Mouse (Mus musculus) cerebellum, postnatal 25 days (tissue): ENCODE data around the gene Ipmk.
"Not testable (repeated sequence)": the region's sequence is repeated elsewhere in the genome, so short reads cannot be mapped to it uniquely, and the experiment has no call there.

Source experiments
- DNase-seq, 2 experiments: peaks; one replicate each; pipeline ENCODE4 v3.0.0; 2021; ENCODE audit warnings: mixed read lengths in 2 of 2

Gene Ipmk

DNA sequence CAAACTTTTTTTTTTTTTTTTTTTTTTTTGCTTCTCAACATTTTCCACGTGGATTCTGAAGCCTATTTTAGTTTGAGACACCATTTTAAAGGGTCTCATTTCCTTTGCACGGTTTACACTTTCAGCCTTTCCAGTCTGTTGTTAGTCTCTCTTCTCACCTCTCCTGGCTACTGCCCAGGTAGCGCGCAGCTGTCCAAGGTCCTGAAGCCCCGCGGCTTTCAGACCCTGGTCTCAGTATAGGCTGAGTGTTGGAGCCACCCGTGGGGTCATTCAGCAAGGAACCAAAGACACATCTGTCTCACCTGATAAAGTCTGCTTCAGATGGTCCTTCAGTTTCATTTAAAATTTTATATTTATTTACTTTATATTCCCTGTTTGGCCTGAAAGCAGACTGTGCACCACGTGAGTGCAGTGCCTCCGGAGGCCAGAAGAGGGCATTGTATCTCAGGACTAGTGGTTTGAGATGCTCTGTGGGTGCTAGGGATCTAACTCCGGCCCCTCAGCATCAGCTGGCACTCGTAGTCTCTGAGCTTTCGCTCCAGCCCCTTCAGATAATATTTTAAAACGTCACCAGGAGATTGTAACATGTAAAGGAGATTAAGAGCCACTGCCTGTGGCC lies 80.8 kb downstream of the Ipmk start:
- DNase-seq = no peak

DNA sequence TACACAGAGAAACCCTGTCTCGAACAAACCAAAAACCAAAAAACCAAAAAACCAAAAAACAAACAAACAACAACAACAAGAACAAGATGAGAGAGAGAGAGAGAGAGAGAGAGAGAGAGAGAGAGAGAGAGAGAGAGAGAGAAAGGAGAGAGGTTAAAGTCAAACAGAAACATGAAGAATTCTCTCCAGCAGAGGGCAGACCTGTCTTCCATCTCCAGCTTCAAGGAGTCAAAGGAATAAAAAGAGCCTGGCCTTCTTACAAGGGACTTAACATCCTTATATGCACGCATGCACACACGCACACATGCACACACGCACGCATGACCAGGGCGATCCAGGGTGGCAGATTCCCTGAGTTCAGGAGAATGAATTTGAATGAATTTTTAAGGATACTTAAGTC lies 83.1 kb downstream of the Ipmk start:
- no peak for DNase-seq

DNA sequence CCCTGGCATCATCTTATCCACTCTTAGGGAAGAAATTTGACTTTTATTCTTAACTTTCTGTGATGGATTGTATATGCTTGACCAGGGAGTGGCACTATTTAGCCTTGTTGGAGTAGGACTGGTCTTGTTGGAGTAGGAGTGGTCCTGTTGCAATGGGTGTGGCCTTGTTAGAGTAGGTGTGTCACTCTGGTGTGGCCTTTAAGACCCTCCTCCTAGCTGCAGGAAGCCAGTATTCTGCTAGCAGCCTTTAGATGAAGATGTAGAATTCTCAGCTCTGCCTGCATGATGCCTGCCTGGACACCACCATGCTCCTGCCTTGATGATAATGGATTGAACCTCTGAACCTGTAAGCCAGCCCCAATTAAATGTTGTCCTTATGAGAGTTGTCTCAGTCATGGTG lies 95.5 kb downstream of the Ipmk start:
- no peak for DNase-seq

DNA sequence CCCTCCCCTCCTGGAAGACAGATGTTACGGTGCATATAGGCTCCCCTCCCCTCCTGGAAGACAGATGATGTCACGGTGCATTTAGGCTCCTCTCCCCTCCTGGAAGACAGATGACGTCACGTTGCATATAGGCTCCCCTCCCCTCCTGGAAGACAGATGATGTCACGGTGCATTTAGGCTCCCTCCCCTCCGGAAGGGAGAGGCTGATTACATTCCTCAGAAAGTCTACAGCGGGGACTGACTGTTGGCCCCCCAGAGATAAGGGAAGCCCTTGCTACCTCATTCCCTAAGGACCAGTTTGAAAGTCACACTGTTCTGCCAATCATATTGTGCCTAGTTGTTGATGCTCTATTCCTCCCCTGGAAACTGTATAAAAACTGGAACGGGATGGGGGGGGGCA lies 100.1 kb downstream of the Ipmk start:
- DNase-seq = no peak

- no peak for DNase-seq
These were observed 100.7 kb downstream of the Ipmk start for GRCm38 (mm10) chr10:71448284-71448683.

DNA sequence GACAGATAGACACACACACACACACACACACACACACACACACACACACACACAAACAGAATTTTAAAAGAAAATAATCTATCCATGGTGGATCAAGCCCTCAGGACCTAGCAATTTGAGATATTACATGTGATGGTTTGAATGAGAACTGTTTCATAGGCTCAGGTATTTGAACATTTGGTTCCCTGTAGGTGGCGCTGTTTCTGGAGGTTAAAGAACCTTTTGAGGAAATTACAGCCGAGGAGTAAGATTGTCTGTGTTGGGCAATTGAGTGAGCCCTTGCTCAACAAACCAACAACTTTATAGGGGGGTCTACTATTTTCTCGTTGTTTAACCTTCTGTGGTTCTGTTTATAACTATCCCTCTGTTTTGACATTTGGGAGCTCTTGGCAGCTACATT lies 107.8 kb downstream of the Ipmk start:
- no peak for DNase-seq

GRCm38 (mm10) chr10:71462371-71462770 lies 114.8 kb downstream of the Ipmk start:
- not testable (repeated sequence) for DNase-seq

- DNase-seq = no peak
These were observed 116.9 kb downstream of the Ipmk start for GRCm38 (mm10) chr10:71464417-71464816.

- no peak for DNase-seq
These were observed 120.8 kb downstream of the Ipmk start for GRCm38 (mm10) chr10:71468315-71468714.

- DNase-seq = no peak
These were observed 122.2 kb downstream of the Ipmk start for GRCm38 (mm10) chr10:71469751-71470150.

- no peak for DNase-seq
These were observed 124.5 kb downstream of the Ipmk start for GRCm38 (mm10) chr10:71472033-71472432.

DNA sequence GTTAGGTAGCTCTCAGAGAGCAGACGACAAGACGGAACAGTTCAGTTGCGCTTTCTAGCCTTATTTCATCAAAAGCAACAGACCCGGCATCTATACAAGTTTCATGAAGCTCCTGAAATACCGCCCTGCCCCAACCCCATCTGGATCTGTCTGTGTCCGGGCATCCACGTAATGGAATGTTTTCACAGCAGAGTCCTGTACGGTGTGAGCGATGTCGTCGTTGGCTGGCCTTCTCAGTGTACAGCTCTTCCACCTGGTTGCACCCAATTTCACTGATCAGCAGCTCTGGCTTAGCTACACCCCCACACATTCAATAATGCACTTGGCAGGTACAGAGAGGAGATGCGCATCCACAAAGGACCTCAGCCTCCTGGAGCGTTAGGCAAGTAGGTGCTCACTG lies 126.0 kb downstream of the Ipmk start:
- DNase-seq = no peak

- peak; percentile 74 to 78 for DNase-seq
These were observed 129.0 kb downstream of the Ipmk start for GRCm38 (mm10) chr10:71476471-71477080.

DNA sequence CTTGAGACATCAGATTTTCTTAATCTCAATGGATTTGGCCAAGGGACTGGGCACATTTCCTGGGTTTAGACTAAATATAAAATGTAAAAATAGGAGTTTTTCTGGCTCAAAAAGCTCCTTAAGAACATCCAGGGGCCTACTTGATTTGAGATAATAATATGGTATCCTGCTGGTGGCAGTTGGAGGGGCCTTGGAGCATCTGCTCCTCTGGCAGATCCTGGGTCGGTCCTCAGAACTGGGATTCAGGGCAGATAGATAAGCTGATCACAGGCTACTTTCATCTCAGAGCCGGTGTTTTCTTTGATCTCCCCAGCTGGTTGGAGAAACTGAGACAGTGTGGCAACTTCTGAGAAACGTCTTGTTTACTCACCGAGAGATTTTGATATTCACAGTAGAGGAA lies 129.6 kb downstream of the Ipmk start:
- no peak for DNase-seq

DNA sequence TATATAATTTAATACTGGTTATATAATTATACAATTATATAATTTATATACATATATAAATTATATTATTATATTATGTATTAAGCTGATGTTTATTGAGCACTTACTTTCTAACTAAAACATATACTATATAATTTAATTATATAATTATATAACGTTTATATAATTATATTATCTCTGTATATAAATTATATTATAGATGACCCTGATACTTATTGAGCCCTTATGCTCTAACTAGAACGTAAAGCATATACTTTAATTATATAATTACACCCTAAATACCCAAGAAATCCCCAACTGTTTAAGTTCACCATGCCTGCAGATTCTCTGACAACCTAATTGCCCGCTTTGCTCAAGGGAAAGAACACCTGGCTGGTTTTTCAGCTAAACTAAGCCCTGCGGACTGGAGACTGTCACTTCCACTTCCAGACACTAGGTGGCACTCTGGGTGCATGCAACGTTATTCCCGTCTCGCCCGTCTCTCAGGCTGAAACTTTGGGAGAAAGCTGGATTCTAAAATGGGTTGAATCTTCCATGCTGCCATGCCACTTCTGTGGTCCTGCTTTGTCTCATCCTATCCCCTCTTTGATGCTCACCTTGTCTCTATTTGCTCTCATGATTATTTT lies 132.2 kb downstream of the Ipmk start:
- peak; percentile 80 to 90 for DNase-seq
